Mouse (Mus musculus) adrenal gland, postnatal 25 days (tissue): ENCODE data around the gene Cdca5. TPM values are rescaled to one million over a fixed set of nuclear protein-coding genes. Genes with fewer than 3 reads are reported as not detected.

Experiments
- DNase-seq: peaks from one replicate; pipeline ENCODE4 v3.0.0; 2021; ENCODE audit warnings: mixed read lengths
- total RNA-seq: library from RNA; stranded (reverse); gene quantifications from 2 replicates; pipeline ENCODE4 v1.2.3, GENCODE M21; 2021

Gene Cdca5
- total RNA-seq, 1 experiment from 2014 or later: 3.0 TPM

DNA sequence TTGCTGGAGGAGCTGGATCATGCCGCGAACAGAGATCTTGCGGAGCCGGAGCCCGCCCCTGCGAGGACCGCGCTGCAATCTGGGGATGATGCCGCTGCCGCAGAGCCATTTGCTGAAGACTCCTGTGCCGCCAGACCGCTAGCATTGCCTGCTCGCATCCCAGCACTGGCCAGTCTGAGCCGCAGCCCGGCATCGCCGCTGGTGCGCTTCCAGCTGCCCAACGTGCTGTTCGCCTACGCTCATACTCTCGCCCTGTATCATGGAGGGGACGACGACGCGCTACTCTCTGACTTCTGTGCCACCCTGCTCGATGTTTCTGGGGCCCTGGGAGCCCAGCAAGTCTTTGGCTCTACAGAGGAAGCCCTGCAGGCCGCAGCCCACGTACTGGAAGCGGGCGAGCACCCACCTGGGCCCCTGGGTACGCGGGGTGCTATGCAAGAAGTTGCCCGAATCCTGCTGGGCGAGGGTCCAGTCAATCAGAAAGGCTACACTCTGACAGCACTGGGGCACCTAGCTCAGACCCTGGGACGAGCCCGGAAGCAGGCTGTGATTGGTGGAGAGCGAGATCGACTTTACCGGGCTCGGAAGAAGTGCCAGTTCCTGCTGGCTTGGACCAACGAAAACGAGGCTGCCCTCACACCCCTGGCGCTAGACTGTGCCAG, 23.0 kb upstream of the Cdca5 start:
- peak; percentile 34 for DNase-seq

DNA sequence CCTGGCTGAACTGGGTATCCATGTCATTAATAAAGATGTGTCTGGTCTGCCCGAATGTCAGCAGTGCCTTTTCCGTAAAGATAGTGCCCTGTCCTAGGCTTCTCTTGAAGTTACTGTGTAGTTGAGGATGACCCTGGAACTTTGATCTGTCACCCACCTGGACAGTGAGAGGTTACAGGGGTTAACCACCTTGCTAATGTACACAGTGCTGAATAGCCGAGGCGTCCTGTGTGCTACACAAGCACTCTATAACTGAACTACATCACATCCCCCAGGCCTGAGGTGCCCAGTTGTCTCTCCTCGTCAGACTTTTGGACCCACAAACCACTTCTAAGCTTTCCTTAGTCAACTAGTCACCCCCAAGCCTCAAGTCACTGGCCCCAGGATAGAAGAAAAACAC, 22.4 kb upstream of the Cdca5 start:
- DNase-seq: no peak

GRCm38 (mm10) chr19:6063081-6063480, 21.7 kb upstream of the Cdca5 start:
- DNase-seq: no peak

- DNase-seq: no peak
Observed at GRCm38 (mm10) chr19:6066571-6066970, 18.2 kb upstream of the Cdca5 start.

DNA sequence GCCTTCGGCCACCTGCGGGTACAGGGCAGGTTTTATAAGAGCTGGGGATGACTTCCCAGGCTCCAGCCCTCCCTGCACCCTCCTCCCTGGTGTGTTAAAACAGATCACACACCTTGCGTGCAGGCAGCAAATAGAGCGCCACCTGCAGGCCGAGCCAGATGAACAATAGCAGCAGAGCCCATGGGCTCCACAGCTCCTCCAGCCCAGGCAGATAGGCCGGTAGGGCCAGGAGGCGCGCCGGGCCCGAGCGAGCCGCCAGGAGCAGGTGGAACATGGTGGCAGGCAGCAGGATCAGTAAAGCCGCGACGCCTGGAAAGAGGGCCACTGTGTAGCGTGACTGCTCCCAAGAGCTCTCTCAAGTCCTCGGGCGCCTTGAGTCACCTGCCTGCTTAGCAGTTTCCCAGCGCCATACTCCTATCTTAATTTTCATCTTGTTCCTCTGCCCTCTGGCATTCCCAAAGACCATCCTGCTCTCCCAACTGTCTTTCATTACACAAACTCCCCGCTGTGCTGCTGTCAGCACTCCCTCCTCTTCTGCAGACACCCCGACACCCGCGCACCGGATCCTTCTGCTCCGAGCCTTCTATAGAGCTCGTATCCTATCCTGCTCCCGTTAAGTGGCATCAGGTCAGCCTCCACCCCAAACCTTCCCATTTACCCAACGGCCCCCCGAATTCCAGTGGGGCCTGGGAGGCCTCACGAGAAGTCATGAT, 17.6 kb upstream of the Cdca5 start:
- peak; percentile 81 for DNase-seq

GRCm38 (mm10) chr19:6067724-6068415, 16.9 kb upstream of the Cdca5 start, which contains the start of gene Tm7sf2:
Gene Tm7sf2 (minus strand): TSS chr19:6068373.
- DNase-seq: peak; percentile 94

- no peak for DNase-seq
Observed at GRCm38 (mm10) chr19:6068951-6069350, 15.8 kb upstream of the Cdca5 start.

DNA sequence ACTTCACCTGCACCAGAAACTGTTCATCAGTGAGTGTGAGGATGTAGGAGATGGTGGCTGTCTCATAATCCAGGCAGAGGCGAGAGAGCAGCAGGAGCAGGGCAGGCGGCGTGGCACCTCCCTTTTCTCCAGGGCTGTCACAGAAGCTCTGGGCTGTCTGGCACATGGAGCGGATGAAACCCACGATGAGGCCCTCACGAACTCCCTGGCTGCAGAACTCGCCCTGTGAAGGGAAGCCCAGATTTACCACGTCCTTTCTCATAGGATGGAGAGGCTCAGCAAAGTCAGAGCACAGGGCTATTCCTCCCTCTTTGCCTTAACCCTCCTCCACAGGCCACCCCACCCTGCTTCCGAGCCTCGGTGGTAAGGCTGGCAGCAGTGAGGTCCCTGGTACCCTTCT, 14.9 kb upstream of the Cdca5 start:
- no peak for DNase-seq

GRCm38 (mm10) chr19:6070571-6071250, 14.1 kb upstream of the Cdca5 start:
- no peak for DNase-seq

DNA sequence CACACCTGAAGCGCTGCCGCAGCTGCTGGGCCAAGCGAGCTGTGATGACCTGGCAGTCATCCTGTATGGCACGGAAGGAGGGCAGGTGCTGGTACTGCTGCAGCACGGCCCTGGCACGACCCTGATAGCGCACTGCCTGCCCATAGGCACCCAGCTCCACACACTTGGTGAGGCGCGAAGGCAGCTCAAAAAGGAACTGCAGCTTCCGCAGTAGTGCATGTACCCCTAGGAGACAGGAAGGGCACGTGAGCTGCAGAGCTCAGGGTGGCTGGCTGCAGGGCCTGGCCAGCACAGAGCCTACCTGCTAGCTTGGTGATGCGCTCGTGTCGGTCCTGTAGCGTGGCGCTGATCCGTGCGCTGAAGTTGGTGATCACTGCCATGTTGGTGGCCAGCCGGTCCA, 13.5 kb upstream of the Cdca5 start:
- DNase-seq: no peak

DNA sequence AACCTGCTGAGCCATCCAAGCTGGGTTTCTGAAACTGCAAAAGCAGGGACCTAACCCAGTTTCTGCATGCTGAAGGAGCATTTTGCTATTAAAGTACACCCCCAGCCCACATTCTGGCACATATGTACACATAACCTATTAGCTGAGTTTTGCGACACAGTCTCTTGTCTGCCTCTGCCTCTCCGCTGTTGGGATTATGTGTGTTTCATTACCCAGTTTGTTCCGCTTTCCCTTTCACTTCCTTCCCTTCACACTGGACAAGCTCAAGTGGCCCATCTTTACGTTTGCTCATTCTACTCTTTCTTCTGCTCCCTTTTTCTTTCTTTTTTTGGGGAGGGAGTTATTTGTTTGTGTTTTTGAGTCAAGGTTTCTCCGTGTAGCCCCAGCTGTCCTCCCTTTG, 10.9 kb upstream of the Cdca5 start:
- DNase-seq: no peak

GRCm38 (mm10) chr19:6076564-6077393, 8.0 kb upstream of the Cdca5 start, which contains the start of gene Vps51:
Gene Vps51 (minus strand): TSS chr19:6077231.
- DNase-seq: peak; percentile 72

DNA sequence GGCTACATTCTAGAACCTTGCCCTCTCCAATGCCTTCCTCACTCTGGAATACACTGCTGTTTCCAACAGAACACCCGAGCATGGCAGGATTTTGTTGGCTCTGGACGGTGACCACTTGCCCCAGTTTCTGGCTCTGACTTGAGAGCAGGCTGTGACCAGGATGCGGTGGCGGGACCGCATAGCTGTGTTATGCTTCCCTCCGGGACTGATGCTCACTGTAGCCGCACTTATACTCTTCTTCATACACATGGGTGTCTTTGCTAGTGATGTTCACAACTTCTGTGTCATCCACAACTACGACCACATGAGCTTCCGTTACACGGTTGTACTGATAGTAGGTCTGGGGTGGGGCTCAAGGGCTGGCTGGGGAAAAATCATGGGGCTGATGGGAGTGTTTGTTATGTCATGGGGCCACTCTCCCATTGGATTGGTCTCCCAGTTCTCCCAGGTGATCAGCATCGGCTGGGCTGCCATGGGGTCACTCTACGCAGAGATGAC, 4.8 kb upstream of the Cdca5 start, which contains the start of gene Tmem262:
Gene Tmem262 (plus strand): TSS at position 51 of the 498 bp plus-strand sequence.
- no peak for DNase-seq

DNA sequence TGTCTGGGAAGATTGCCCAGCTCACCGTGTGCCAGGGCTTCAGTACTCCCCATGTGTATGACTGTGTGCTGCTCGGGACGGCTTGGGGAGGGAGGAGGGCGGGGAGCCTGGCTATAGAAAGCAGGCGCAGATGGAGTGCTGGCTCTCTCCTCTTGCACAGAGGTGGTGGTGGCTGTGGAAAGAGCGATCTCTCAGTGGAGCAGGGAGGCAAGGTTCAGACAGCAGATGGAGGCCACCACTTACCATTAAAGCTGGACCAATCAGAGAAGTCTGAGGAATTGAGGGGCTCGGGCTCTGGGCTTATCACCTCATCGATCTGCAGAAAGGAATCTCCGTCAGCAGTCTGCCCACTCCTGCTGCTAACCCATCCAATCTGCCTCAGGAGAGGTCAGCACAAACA, 2.6 kb upstream of the Cdca5 start, which contains the start of gene Gm28374:
Gene Gm28374 (minus strand): TSS at position 101 of the 400 bp plus-strand sequence.
- no peak for DNase-seq

DNA sequence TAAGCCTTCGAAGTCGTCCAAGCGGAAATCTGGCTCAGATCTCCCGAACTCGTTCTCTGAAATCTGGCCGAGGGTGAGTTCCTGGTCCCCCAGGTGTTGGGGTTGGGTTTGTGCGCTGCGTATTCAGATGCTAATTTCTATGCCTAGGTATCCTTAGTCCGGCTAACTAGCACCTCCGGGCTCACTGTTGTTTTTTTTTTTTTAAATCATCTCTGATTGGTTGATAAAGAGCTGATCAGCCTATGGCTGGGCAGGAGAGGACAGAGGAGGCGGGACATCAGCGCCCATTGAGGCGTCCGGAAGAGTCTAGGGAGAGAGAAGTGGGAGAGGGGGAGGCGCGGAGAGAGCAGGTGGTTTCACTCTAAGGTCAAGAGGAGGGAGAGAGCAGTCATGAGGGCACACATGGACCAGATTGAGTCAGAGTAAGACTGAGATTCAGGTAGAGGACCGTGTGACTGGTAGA, 665 bp downstream of the Cdca5 start:
- DNase-seq: peak; percentile 48

DNA sequence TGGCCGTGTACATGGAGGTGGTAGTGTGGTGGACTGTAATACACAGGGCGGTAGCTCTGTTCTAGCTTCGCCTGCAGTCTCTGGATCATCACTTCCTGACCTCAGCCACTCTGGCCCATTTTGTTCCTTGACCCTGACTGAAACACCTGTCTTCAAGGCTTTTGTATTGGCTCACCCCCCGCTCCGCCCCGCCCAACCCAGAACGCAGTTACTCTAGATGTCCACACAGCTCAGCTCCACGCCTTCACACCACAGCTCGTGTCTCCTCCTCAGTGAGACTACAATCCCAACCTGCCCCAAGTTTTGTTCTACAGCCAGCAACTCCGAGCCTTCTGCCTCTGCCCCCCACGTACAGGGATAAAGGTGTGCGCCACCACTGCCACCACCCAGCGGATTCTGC, 4.1 kb downstream of the Cdca5 start:
- DNase-seq: no peak

DNA sequence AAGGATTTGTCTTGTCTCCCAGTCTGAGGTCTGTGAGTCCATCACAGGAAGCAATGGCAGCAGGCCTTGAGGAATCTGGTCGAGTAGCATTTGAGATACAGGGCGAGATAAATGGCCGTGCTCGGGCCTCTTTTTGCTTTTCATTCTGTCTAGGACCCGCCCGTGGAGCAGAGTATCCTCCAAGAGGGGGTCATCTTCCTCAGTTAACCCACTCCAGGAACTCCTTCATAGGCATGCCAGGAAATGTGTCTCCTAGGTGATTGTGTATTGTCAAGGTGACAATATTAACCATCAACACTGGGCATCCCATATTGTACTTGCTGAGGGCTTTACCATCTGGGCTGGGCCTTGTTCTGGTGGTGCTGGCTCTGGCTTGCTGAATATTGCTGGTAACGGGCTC, 9.3 kb downstream of the Cdca5 start, which contains the start of gene AC131692.1:
Gene AC131692.1 (plus strand): TSS at position 301 of the 400 bp plus-strand sequence.
- DNase-seq: no peak

DNA sequence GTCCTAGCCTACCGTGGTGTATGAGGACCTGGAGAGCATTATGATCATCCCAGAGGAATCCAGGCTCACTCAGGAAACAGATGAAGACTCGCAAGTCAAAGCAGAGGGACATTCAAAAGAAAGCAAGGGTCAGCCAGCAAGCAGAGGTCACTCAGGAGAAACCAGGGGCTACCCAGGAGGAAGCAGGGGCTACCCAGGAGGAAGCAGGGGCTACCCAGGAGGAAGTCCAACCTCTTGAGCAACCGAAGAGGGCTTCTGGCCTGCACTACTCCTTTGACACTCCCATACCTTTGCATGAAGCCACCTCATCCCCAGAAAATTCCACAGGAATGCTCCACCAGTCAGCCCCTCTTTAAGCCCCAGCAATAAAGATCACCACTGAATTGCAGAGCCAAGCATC, 13.1 kb downstream of the Cdca5 start:
- no peak for DNase-seq

GRCm38 (mm10) chr19:6101186-6101585, 16.4 kb downstream of the Cdca5 start:
- DNase-seq: no peak

DNA sequence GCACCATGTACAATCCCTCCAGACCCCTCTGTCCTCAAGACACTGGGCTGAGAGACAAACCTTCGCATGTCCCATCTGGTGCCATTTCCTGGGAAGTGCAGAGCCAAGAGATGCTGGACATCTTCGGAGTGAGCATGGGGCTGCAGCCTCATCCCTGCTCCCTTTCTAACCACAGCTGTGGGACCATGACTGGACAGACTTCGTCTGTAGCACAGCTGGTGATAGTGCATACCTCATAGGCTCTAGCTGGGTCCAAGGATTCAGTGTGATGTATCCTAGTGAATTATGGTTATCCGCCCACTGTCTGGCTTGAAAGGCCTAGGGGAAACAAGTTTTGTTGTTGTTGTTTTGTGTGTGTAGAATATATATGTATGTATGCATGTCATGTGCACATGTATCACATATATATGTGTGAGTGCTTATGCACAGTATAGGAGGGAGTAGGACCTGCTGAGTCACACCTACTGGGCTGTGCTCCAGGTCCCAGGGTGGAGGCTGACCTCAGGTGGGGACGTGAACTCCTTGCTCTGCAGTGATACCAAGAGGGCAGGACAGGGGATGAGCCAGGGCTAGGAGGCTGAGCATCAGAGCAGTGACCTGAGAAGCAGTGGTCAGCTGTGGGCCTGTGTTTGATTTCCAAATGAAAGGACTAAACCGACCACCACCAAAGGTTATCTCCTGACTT, 17.5 kb downstream of the Cdca5 start:
- DNase-seq: no peak
